Mouse (Mus musculus) MEL (cell line): ENCODE measurements around the gene Nkpd1.

ENCODE experiments used
- CTCF ChIP-seq, 3 experiments: IDR thresholded peaks in 2 of 3; conservative IDR thresholded peaks in 1 of 3; 2 replicates each; pipeline ENCODE4 v1.5.1; 2011 to 2012; ENCODE audit warnings: low read length in 3 of 3, low read depth in 2 of 3, mild to moderate bottlenecking in 2 of 3, improper control_type of control experiment in 1 of 3, inconsistent platforms in 1 of 3, mixed read lengths in 1 of 3, moderate library complexity in 1 of 3; ENCODE audit not compliant: control insufficient read depth in 1 of 3, insufficient read depth in 1 of 3, poor library complexity in 1 of 3, severe bottlenecking in 1 of 3
- EP300 ChIP-seq, 2 experiments: IDR thresholded peaks; 2 replicates each; pipeline ENCODE4 v1.6.1; 2011; ENCODE audit warnings: improper control_type of control experiment in 2 of 2, low read length in 2 of 2, low read depth in 1 of 2, mild to moderate bottlenecking in 1 of 2
- HCFC1 ChIP-seq: IDR thresholded peaks from 2 replicates; pipeline ENCODE4 v1.6.1; 2012; ENCODE audit warnings: low read depth, mild to moderate bottlenecking, inconsistent platforms, low read length, improper control_type of control experiment, moderate library complexity
- POLR2A ChIP-seq, 2 experiments: IDR thresholded peaks; 2 replicates each; pipeline ENCODE4 v1.6.1; 2011 to 2012; ENCODE audit warnings: low read length in 2 of 2, mild to moderate bottlenecking in 2 of 2, control low read depth in 1 of 2, improper control_type of control experiment in 1 of 2, low read depth in 1 of 2, moderate library complexity in 1 of 2; ENCODE audit not compliant: control insufficient read depth in 1 of 2, insufficient read depth in 1 of 2, poor library complexity in 1 of 2
- ZNF384 ChIP-seq: IDR thresholded peaks from 2 replicates; pipeline ENCODE4 v1.6.1; 2012; ENCODE audit warnings: low read depth, mild to moderate bottlenecking, inconsistent platforms, low read length, improper control_type of control experiment

- TF ChIP-seq EP300 (IDR thresholded peaks at IDR 0.05; ENCODE audit: low read depth in 1 of 2, low read length in 2 of 2) (no peak), CTCF (IDR thresholded peaks at IDR 0.05 in 2 of 3, conservative IDR thresholded peaks at IDR 0.05 in 1 of 3; ENCODE audit: control insufficient read depth in 1 of 3, insufficient read depth in 1 of 3, low read depth in 2 of 3, low read length in 3 of 3, poor library complexity in 1 of 3, severe bottlenecking in 1 of 3) (no peak), HCFC1 (no peak), POLR2A (IDR thresholded peaks at IDR 0.05; ENCODE audit: control insufficient read depth in 1 of 2, insufficient read depth in 1 of 2, low read depth in 1 of 2, low read length in 2 of 2, poor library complexity in 1 of 2) (no peak), ZNF384 (no peak)
Measured at GRCm38 (mm10) chr7:19523757-19524419, 6.2 kb downstream of the Nkpd1 start.
